Mouse (Mus musculus): ENCODE data around the gene Zscan2. TPM values are rescaled to one million over a fixed set of nuclear protein-coding genes. Genes with fewer than 3 reads are reported as not detected.
A peak's percentile ranks its signal among the peaks of the same experiment; 100 is the strongest.

Zscan2 gene
- total RNA-seq (2014; fragmentation: Nextera tagmentation), result 5.5 and 6.4 TPM in 2 replicates
- total RNA-seq (2017), result 5.6 and 6.9 TPM in 2 replicates

DNA sequence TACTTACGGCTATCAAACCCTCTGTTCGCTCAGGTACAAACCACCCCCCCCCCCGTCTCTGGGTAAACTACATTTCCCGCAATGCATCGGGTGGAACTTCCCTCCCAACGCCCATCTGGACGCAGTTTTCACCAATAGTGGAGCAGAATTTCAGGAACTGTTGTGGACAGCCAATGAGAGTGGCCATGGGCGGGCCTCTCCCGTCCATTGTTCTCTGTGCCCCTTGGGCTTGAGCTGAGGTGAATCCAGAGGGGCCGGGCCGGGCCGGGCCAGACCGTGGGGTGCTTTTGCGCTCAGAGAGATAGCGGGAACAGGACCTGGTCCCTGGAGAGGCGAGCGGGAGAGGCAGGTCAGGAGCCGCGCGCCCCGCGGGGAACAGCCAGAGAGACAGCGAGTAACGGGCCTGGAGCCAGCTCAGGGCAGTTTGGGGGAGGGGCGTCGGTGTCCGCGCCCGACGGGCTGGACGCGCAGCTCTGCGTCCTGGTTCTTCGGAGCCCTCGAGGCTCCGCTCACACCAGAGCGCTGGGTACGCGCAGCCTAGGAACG, at the start of gene Zscan2:
Gene Zscan2 (plus strand): TSS at position 192 of the 546 bp plus-strand sequence.
- peak; percentile 75 for ATAC-seq (replicated peaks; ENCODE audit: poor library complexity, severe bottlenecking)

DNA sequence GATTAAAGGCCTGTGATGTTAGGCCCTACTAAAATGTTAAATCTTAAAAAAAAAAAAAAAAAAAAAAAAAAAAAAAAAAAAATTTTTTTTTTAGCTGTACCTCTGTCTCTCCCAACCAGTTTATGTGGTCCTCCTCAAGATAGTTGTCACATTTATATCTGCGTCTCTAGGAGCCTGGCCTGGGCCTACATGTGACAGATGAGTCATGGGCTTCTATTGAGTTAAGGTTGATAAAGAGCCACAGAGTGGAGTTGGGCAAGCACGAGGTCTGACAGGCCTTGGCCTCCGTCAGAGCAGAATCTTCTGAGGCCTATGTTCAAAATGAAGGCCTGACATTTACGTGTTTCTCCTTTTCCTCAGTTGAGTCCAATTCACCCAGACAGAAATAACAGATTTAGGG, 47.3 kb upstream of the Zscan2 start:
- peak; percentile 48; the same call in 1 of the 2 replicates for ATAC-seq (replicated peaks; ENCODE audit: poor library complexity, severe bottlenecking)

DNA sequence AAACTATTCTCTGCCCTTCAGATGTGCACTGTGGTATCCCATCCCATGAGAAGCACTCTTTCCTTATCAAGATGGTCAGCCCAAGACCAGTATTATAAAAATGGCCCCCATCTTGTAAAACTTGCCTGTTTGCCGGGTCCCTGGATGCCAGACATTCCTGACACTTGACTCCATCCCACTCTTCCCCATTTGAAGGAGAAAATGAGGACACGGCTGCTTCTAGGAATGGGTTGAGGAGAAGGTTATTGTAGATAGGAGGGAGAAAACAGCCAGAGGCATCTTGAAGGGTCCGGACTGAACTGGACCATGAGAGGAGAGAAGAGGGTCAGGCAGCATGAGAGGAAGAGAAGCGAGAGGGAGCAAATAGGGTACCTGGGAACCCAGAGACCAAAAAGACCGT, 44.1 kb upstream of the Zscan2 start:
- ATAC-seq (replicated peaks; ENCODE audit: poor library complexity, severe bottlenecking), result no peak

DNA sequence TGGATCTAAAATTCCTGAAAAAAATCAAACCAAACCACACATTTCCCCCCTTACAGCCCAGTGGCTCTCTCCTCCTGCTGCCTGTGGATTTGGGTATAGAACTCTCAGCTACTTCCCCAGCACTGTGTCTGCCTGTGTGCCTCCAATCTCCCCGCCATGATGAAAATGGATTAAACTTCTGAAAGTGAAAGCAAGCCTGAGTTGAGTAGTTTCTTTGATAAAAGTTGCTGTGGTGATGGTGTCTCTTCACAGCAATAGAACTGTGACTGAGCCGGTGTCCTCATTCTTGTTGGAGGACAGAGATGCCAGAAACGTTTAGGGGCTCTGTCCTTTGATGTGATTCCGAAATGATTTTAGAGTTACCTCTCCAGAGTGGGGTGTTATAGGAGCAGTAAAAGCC, 39.9 kb upstream of the Zscan2 start:
- no peak for ATAC-seq (replicated peaks; ENCODE audit: poor library complexity, severe bottlenecking)

DNA sequence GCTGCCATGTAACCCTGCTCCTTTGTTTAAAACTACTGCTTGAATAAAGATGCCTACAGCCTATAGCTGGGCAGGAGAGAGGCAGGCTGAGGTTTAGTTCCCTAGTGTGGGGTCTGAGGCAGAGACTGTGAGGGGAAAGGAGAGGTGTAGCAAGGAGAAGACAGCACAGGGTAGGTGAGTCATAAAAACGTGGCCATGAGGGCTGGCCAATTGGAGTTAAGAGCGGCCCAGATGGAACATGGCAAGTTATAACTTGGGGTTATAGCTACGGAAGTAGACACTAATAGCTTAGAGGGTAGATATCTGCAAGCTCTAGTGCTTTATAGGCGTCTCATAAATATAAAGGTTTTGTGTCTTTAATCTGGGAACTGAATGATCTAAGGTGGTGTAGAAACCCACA, 37.5 kb upstream of the Zscan2 start:
- no peak for ATAC-seq (replicated peaks; ENCODE audit: poor library complexity, severe bottlenecking)

DNA sequence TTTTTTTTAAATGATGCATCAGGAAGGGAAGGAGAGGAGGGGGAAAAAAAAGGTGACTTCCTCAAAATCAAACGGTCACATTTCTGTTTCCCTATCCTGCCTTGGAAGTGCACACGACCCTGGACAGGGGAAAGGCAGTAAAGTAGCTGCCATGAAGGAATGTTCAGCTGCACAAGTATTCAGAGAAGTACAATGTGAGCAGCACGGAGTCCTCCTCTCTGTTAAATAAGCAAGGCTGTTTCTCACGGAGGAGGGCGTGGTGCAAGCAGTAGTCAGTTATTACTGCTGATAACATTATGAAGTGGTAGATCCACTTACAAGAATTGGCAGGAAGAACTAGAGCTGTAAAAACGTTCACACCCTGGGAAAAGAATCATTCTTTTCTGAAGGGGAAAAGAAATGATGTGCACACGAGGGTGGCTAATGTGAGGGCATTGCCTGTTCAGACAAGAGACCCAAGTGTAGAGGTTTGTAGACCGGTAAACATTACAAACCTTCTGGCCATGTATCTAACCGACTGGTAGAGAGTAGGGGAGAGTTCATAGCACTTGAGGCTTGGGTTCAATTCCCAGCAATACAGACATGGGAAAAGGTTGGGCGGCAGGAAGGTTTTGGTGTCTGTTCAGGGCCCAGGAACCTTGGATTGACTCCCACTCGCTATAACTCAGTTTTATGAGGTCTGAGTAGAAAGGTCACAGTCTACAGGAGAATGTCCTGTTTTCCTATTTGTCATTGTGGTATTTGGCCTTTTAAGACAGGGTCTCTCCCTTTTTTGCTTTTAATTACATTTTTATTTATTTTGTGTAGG, 36.6 kb upstream of the Zscan2 start:
- peak; percentile 38 for ATAC-seq (replicated peaks; ENCODE audit: poor library complexity, severe bottlenecking)

DNA sequence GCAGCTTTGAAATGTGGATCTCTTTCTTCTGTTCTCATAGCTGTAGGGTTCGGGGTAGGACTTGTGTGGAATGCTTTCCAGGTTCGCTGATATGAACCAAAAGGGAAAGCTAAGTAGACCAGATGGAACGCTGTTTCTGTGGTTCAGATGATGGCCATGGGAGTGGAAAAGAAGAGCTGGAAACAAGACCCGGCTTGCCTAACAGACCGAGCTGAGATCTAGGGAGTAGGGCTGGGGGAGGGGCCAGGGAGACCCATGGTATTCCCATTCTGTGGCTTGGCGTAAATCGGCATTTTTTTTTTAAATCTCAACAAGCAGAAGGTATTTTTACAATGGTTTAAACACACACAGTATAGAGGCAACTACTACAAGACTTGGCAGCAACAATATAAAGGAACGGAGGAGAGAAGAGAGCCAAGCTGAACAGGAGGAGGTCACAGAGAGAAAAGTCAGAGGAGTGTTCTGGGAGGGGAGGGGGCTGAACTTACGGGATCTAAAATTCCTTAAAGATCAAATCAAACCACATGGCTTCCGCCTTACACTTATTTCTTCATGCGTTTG, 34.8 kb upstream of the Zscan2 start, which contains the start of gene Iqgap1:
Gene Iqgap1 (minus strand): TSS at position 132 of the 561 bp plus-strand sequence.
- ATAC-seq (replicated peaks; ENCODE audit: poor library complexity, severe bottlenecking), result no peak

DNA sequence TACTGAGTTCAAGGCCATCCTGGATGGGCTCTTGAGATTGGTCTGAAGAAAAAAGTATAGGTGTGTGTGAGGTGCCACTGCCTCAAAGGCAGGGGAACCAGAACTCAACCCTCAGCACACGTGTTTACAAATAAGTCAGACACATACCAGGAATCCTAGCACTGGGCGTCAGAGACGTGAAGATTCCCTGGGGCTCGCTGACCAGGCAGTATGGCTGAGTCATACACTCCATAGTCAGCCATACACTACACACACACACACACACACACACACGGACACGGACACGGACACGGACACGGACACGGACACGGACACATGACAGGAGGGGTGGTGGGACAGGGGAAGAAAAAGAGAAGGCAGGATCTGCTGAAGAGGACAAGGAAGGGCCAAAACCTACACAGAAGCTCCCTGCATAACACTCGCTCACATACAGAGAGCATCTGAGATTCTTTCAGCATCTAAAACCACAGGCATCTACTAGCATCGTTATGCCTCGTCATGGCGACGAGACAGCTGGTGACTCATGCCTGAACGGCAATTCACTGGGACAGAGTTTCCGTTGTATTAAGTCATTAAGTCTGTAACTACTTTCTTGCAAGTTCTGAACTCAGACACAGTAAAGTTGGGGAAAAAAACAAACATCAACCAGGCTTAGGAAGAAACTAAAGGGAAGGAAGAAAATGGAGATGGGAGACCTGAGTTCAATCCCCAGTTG, 32.4 kb upstream of the Zscan2 start:
- peak; percentile 52 for ATAC-seq (replicated peaks; ENCODE audit: poor library complexity, severe bottlenecking)

DNA sequence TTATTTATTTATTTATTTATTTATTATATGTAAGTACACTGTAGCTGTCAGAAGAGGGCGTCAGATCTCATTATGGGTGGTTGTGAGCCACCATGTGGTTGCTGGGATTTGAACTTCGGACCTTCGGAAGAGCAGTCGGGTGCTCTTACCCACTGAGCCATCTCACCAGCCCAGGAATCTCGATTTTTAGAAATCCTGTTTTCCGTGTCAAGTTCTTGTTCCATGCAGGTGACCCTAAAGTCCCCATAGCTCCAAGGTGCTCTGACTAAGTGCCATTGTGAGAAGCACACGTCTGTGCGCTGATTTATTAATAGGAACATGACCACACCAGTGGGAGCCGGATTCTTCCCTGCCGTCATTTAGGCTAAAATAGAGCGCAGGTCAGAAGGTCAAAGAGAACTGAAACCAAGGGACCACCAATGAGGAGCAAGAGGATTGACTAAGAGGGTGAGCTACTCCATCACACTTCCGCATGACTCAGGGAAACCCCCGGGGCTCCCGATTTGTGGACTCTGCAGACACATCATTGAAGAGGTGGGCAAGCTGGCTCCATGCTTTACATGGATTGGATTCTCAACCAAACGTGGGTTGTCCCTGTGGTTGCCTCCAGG, 30.4 kb upstream of the Zscan2 start:
- ATAC-seq (replicated peaks; ENCODE audit: poor library complexity, severe bottlenecking), result peak; percentile 81

DNA sequence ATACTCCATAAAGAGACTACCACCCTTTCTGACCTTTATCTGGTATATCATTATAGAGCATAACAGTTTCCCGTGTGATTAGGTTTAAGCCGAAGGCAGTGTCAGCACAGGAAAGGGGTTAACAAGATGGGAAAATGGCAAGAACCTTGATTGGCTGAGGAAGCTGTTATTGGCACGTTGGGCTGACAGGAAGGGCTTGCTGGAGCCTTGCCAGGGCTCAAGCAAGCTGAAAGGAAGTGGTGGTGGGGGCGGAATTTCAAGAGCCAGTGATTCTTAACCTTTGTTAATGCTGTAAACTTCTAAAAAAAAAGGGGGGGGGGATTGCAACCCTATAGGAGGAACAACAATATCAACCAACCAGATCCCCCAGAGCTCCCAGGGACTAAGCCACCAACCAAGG, 28.5 kb upstream of the Zscan2 start:
- ATAC-seq (replicated peaks; ENCODE audit: poor library complexity, severe bottlenecking), result peak; percentile 20

DNA sequence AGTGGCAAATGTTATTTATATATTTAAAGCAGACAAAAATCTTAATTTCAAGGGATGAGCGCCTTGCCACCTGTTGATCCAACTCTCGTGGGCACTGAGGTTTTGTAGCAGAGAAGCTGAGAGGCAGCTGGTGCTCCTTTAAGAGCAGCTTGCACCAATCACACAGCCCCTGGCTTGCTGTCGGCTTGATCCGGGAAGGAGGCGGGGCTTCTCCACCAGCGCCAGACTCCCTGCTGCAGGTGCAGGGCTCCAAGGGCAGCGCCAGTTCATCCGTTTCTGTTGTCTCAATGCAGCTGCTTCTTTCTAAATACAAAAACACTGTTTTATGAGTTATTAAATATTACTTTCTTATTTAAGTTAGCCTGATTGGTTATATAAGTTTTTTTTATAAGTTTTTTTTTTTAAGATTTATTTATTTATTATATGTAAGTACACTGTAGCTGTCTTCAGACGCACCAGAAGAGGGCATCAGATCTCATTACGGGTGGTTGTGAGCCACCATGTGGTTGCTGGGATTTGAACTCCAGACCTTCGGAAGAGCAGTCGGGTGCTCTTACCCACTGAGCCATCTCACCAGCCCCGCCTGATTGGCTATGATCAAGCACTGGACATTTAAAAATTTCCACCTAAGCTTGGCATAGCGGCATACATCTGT, 27.6 kb upstream of the Zscan2 start:
- peak; percentile 50 for ATAC-seq (replicated peaks; ENCODE audit: poor library complexity, severe bottlenecking)

DNA sequence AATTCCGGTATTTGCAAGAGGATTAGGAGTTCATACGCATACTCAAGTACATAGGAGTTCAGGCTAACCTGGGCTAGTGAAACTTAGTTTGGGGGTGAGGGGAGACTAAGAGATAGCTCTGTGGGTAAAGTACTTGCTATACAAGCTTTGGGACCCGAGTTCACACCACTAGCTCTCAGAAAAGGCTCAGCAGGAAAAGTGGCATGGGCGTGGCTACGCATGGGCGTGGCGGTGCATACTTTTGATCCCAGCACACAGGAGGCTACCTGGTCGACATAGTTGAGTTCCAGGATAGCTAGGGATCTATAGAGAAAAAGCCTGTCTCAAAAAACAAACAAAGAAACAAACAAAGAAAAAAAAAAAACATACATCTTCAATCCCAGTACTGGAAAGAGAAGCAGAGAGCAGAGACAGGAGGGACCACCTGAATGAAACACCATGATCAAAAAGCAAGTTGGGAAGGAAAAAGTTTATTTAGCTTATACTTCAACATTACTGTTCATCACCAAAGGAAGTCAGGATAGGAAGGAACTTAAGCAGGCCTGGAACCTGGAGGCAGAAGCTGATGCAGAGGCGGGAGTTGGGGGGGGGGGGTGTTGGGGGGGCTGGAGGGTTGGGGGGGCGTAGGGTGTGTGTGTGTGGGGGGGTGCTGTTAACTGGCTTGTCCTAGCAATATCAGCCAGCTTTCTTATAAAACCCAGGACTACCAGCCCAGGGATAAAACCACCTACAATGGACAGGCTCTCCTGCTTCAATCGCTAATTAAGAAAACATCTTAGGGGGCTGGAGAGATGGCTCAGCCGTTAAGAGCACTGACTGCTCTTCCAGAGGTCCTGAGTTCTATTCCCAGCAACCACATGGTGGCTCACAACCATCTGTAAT, 26.8 kb upstream of the Zscan2 start:
- no peak for ATAC-seq (replicated peaks; ENCODE audit: poor library complexity, severe bottlenecking)

DNA sequence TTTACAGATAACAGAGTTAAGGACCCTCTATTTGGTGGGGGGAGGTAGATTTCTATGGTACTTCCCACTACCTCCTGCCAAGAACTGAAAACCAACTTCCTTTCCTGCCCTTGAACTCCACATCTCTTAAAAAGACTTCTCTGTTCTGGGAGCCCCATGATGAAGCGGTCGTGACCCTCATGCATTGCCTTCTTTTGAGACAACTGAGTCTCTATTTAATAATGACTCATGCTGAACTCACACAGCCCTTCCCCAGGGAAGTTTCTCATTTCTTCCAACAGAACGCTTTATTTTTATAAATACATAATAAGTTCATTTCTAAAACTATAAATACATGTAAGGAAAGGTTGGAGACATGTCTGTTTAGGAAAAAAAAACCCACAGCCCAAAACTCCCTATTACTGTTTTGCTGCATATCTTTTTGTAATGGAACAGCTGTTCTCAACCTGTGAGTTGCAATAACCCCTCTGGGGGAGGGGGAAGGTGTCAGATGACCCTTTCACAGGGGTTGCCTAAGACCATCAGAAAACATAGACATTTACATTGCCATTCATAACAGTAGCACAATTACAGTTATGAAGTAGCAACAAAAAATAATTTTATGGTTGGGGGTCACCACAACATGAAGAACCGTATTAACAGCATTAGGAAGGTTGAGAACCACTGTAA, 24.6 kb upstream of the Zscan2 start:
- no peak for ATAC-seq (replicated peaks; ENCODE audit: poor library complexity, severe bottlenecking)

DNA sequence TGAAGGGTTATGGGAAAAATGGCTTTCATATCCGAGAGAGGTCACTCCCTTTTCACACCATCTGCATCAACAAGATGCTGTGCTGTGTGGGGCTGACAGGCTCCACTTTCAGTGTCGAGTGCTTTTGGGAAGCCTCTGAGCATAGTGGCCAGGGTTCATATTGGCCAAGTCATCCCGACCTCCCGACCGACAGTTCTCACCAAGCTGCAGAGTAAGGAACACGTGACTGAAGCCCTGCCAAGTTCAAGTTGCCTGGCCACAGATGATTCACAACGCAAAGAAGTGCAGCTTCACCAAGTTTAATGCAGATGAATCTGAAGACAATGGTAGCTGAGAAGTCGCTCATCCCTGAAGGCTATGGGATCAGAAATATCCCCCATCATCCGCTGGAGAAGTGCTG, 23.0 kb upstream of the Zscan2 start:
- ATAC-seq (replicated peaks; ENCODE audit: poor library complexity, severe bottlenecking), result no peak

DNA sequence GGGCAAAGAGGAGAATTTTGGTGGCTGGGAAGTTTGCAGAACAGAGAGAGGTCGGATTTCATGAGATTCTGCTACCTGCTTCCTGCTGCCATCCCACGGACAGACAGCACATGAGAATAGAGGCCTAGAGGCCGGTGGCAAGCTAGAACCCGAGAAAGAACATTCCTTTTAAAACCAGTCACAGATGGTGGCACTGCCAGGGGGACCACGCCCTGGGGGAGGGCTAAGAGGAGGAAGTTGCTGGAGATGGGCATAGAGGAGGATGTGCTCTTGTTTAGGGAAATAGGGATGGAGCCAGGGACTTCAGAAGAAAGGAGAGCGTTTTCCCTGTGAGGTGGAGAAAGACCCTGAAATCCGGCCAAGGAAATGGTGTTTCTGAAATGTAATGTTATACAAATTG, 22.5 kb upstream of the Zscan2 start:
- peak; percentile 65; the same call in 1 of the 2 replicates for ATAC-seq (replicated peaks; ENCODE audit: poor library complexity, severe bottlenecking)

DNA sequence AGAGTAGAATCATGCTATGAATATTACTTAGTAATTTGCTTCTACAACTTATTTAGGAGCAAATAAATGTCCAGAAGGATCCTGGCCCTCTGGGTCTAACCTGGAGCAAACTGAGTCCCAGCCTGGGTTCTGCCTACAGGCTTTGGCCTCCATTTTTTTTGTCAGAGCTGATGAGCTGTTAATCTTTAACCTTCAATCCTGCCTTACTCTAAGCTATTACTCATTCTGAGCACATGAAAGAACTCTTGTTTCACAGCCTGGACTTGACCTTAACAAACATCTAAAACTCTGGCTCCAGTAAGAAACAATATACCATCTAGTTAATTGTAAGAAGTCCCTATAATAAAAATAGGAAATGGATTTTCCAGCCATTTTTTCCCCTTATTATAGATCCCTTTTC, 21.0 kb upstream of the Zscan2 start:
- ATAC-seq (replicated peaks; ENCODE audit: poor library complexity, severe bottlenecking), result no peak

DNA sequence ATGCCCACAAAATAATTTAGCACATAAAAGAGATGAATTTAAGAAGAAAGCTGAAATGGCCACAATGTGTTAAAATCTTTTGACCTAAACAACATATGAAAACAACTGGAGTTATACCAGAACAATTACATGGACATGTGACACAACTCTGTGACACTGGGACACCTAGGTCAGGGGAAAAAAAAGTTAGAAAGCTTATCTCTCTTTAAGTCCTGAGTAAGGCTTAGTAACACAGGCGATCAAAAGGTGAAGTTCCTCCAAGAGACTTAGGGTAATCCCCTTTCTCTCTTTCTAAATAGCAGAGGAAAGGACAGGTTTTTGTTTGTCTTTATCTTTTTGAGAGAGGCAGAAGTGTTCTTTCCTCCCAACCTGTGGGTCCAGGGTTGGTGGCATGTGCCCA, 20.5 kb upstream of the Zscan2 start:
- ATAC-seq (replicated peaks; ENCODE audit: poor library complexity, severe bottlenecking), result no peak

DNA sequence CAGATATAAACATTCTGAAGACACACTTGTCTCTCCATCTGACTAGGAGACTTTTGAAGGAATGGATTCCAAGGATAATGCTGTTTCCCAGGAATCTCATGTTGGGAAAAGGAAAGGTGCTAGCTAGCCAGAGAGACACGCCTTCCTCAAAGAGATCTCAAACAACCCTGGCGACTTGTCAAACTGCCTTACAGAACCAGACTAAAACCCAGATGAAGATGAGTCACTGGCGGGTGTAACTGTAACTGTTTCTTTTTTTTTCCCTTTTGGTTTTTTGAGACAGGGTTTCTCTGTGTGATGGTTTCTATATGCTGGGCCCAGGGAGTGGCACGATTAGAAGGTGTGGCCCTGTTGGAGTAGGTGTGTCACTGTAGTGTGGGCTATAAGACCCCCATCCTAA, 19.8 kb upstream of the Zscan2 start:
- ATAC-seq (replicated peaks; ENCODE audit: poor library complexity, severe bottlenecking), result no peak

DNA sequence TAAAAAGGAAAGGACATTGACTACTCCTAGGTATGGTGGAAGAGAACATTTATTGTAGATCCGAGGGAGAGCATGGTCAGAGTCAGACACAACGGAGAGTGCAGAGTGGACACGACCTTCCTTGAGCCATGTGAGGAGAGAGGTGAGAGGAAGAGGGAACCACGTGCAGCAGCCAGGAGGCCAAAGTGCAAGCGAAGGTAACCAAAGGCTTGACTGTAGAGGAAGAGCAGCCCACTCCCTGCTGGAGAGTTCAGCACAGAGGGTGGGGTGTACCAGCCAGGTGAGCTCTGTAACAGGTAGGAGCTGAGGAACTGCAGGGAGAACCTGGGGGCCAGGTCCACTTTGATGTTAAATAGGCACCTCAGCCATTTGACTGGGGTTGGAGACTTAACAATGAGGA, 18.6 kb upstream of the Zscan2 start:
- ATAC-seq (replicated peaks; ENCODE audit: poor library complexity, severe bottlenecking), result no peak

All from granulocyte monocyte progenitor cell, adult 5-6 weeks (primary cell).